Mouse (Mus musculus): ENCODE measurements at regions not wholly inside any gene's neighbourhood (a gene's known extent, or its start where the extent isn't known, plus 50 kb on each side); places are given as distances from the start of the nearest gene placed in this dataset.
A peak's percentile ranks its signal among the peaks of the same experiment; 100 is the strongest.

- Histone ChIP-seq H3K9ac (ENCODE audit: low read length) (no peak overlapping the region), H3K4me3 (ENCODE audit: low read length) (no peak overlapping the region), H3K4me1 (ENCODE audit: control insufficient read depth, insufficient read depth, low read length) (peaks cover 17% of the 10 kb centered on the region), H3K27me3 (ENCODE audit: control insufficient read depth, insufficient read depth, low read length) (no peaks in the 10 kb centered on the region), H3K4me2 (ENCODE audit: low read depth, low read length) (peak overlapping the region; percentile 47), H3K36me3 (ENCODE audit: control insufficient read depth, insufficient read depth) (no peaks in the 10 kb centered on the region), H3K9me3 (replicated peaks; ENCODE audit: control insufficient read depth, low read length) (no peaks in the 10 kb centered on the region; the same call in 1 of the 2 replicates), H3K27ac (ENCODE audit: low read length) (no peak overlapping the region)
- WGBS, result 32% methylated on average over 10 of the region's 10 CpGs
- ATAC-seq (replicated peaks; ENCODE audit: extremely low read depth, insufficient read depth, low FRiP score), result 0 out of 2 replicates have a peak, but pooled peaks have one; percentile 28
Observed at GRCm38 (mm10) chr8:23504704-23505103, 1093.5 kb downstream of the Mrps31 start.

GRCm38 (mm10) chr8:23505216-23505615, 1094.1 kb downstream of the Mrps31 start:
- no peak for ATAC-seq (replicated peaks; ENCODE audit: extremely low read depth, insufficient read depth, low FRiP score)
- Histone ChIP-seq H3K4me3 (ENCODE audit: low read length) (no peak overlapping the region), H3K36me3 (ENCODE audit: control insufficient read depth, insufficient read depth) (no peaks in the 10 kb centered on the region), H3K27ac (ENCODE audit: low read length) (no peak overlapping the region), H3K4me1 (ENCODE audit: control insufficient read depth, insufficient read depth, low read length) (peaks cover 17% of the 10 kb centered on the region), H3K9me3 (replicated peaks; ENCODE audit: control insufficient read depth, low read length) (no peaks in the 10 kb centered on the region; the same call in 1 of the 2 replicates), H3K9ac (ENCODE audit: low read length) (no peak overlapping the region), H3K4me2 (ENCODE audit: low read depth, low read length) (peak overlapping the region; percentile 47; the same call in 1 of the 2 replicates), H3K27me3 (ENCODE audit: control insufficient read depth, insufficient read depth, low read length) (no peaks in the 10 kb centered on the region)
- WGBS, result 64% methylated on average over 9 of the region's 9 CpGs

GRCm38 (mm10) chr8:23505966-23506365, 1094.8 kb downstream of the Mrps31 start:
- WGBS, result 88% methylated on average over 4 of the region's 4 CpGs
- no peak for ATAC-seq (replicated peaks; ENCODE audit: extremely low read depth, insufficient read depth, low FRiP score)
- peaks cover 20% of the 10 kb centered on the region for H3K4me1 ChIP-seq (ENCODE audit: control insufficient read depth, insufficient read depth, low read length)

GRCm38 (mm10) chr8:23507661-23508060, 1096.5 kb downstream of the Mrps31 start:
- Histone ChIP-seq H3K27me3 (ENCODE audit: control insufficient read depth, insufficient read depth, low read length) (no peaks in the 10 kb centered on the region), H3K4me3 (ENCODE audit: low read length) (no peak overlapping the region), H3K27ac (ENCODE audit: low read length) (peak overlapping the region; percentile 26), H3K9me3 (replicated peaks; ENCODE audit: control insufficient read depth, low read length) (no peaks in the 10 kb centered on the region; the same call in 1 of the 2 replicates), H3K4me1 (ENCODE audit: control insufficient read depth, insufficient read depth, low read length) (peaks cover 20% of the 10 kb centered on the region), H3K9ac (ENCODE audit: low read length) (no peak overlapping the region; the same call in 1 of the 2 replicates), H3K36me3 (ENCODE audit: control insufficient read depth, insufficient read depth) (no peaks in the 10 kb centered on the region), H3K4me2 (ENCODE audit: low read depth, low read length) (no peak overlapping the region)
- 19% methylated on average over 4 of the region's 4 CpGs for WGBS
- ATAC-seq (replicated peaks; ENCODE audit: extremely low read depth, insufficient read depth, low FRiP score), result no peak

More at GRCm38 (mm10) chr8:23505966-23506365, 1094.8 kb downstream of the Mrps31 start:
- no peak overlapping the region for H3K4me3 ChIP-seq (ENCODE audit: low read length)
- H3K4me2 ChIP-seq (ENCODE audit: low read depth, low read length), result no peak overlapping the region
- no peaks in the 10 kb centered on the region for H3K36me3 ChIP-seq (ENCODE audit: control insufficient read depth, insufficient read depth)
- no peak overlapping the region for H3K9ac ChIP-seq (ENCODE audit: low read length)
- H3K27ac ChIP-seq (ENCODE audit: low read length), result no peak overlapping the region
- H3K9me3 ChIP-seq (replicated peaks; ENCODE audit: control insufficient read depth, low read length), result no peaks in the 10 kb centered on the region; the same call in 1 of the 2 replicates
- H3K27me3 ChIP-seq (ENCODE audit: control insufficient read depth, insufficient read depth, low read length), result no peaks in the 10 kb centered on the region

DNA sequence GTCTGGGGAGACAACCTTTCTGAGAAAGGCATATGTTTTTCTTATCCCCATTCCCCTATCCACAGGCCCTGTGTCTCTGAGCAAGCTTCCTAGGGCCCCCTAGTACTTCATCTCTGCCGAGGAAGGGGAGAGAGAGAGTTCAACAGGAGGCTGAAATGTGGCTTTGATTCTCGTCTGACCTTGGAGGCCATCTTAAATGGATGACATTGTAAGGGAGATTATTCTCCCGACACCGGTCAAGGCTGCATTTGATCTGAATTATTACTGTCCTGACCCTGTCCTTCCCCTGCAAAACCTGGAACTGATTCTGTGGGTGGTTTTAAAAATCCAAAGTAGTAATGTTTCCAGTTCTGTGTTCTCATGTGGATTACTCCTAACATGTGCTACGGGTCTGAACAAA, 1098.9 kb downstream of the Mrps31 start:
- Histone ChIP-seq H3K4me3 (ENCODE audit: low read length) (no peak overlapping the region), H3K4me1 (ENCODE audit: control insufficient read depth, insufficient read depth, low read length) (peaks cover 18% of the 10 kb centered on the region), H3K36me3 (ENCODE audit: control insufficient read depth, insufficient read depth) (no peaks in the 10 kb centered on the region), H3K27me3 (ENCODE audit: control insufficient read depth, insufficient read depth, low read length) (no peaks in the 10 kb centered on the region), H3K27ac (ENCODE audit: low read length) (no peak overlapping the region), H3K9me3 (replicated peaks; ENCODE audit: control insufficient read depth, low read length) (no peaks in the 10 kb centered on the region), H3K4me2 (ENCODE audit: low read depth, low read length) (no peak overlapping the region), H3K9ac (ENCODE audit: low read length) (no peak overlapping the region)
- no peak for ATAC-seq (replicated peaks; ENCODE audit: extremely low read depth, insufficient read depth, low FRiP score)
- 68% methylated on average over 5 of the region's 5 CpGs for WGBS

- no peak overlapping the region for H3K4me2 ChIP-seq (ENCODE audit: low read depth, low read length)
- WGBS, result 39% methylated on average over 5 of the region's 5 CpGs
- no peak overlapping the region for H3K27ac ChIP-seq (ENCODE audit: low read length)
- no peak overlapping the region for H3K4me3 ChIP-seq (ENCODE audit: low read length)
- H3K9me3 ChIP-seq (replicated peaks; ENCODE audit: control insufficient read depth, low read length), result no peaks in the 10 kb centered on the region
- H3K9ac ChIP-seq (ENCODE audit: low read length), result no peak overlapping the region
- no peaks in the 10 kb centered on the region for H3K36me3 ChIP-seq (ENCODE audit: control insufficient read depth, insufficient read depth)
- no peaks in the 10 kb centered on the region for H3K27me3 ChIP-seq (ENCODE audit: control insufficient read depth, insufficient read depth, low read length)
- no peak for ATAC-seq (replicated peaks; ENCODE audit: extremely low read depth, insufficient read depth, low FRiP score)
- H3K4me1 ChIP-seq (ENCODE audit: control insufficient read depth, insufficient read depth, low read length), result peaks cover 14% of the 10 kb centered on the region
Observed at GRCm38 (mm10) chr8:23510561-23510960, 1099.4 kb downstream of the Mrps31 start.

DNA sequence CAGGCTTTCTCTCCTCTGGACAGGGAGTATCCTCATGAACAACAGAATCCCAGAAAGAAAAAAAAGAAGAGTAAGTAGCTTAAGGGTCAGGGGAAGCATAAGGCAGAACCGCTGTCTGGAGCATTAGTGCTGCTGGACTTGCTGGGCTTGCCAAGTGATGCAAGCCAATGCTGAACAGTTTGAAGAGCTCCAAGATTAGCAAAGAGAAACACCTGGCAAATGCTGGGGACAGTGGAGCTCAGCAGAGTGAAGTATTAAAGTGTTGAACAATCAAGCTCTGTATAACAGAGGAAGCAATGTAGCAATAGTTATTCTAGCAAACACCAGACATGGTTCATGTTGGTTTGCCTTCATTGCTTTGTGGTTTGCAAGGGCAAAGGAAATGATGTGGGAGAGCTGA, 1100.1 kb downstream of the Mrps31 start:
- H3K27ac ChIP-seq (ENCODE audit: low read length), result no peak overlapping the region
- peaks cover 14% of the 10 kb centered on the region for H3K4me1 ChIP-seq (ENCODE audit: control insufficient read depth, insufficient read depth, low read length)
- no peak for ATAC-seq (replicated peaks; ENCODE audit: extremely low read depth, insufficient read depth, low FRiP score)
- no peaks in the 10 kb centered on the region for H3K27me3 ChIP-seq (ENCODE audit: control insufficient read depth, insufficient read depth, low read length)
- WGBS, result 62% methylated on average over 1 of the region's 1 CpGs
- no peak overlapping the region for H3K9ac ChIP-seq (ENCODE audit: low read length)
- no peak overlapping the region for H3K4me3 ChIP-seq (ENCODE audit: low read length)
- H3K9me3 ChIP-seq (replicated peaks; ENCODE audit: control insufficient read depth, low read length), result no peaks in the 10 kb centered on the region
- no peak overlapping the region for H3K4me2 ChIP-seq (ENCODE audit: low read depth, low read length)
- H3K36me3 ChIP-seq (ENCODE audit: control insufficient read depth, insufficient read depth), result no peaks in the 10 kb centered on the region

DNA sequence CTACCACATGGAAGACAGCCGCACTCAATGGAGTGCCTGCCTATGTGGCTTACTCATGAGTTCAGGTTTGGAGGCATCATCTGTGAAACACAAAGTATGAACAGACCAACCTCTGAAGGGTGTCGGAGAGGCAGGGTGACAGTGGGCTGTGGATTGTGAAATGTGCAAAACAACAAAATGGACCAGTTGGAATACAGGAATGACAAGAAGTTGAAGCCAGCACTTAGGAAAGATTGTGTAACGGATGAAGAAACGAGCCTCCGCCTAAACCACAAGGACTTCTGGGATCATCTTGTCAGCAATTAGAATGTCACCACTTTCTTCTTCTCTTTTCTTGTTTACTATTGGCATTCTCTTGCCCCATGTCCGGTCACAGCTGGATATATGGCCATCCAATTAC, 1100.6 kb downstream of the Mrps31 start:
- Histone ChIP-seq H3K4me3 (ENCODE audit: low read length) (no peak overlapping the region), H3K36me3 (ENCODE audit: control insufficient read depth, insufficient read depth) (no peaks in the 10 kb centered on the region), H3K9me3 (replicated peaks; ENCODE audit: control insufficient read depth, low read length) (no peaks in the 10 kb centered on the region), H3K4me1 (ENCODE audit: control insufficient read depth, insufficient read depth, low read length) (peaks cover 14% of the 10 kb centered on the region), H3K9ac (ENCODE audit: low read length) (no peak overlapping the region), H3K27me3 (ENCODE audit: control insufficient read depth, insufficient read depth, low read length) (no peaks in the 10 kb centered on the region), H3K27ac (ENCODE audit: low read length) (no peak overlapping the region), H3K4me2 (ENCODE audit: low read depth, low read length) (no peak overlapping the region)
- WGBS, result 92% methylated on average over 6 of the region's 6 CpGs
- ATAC-seq (replicated peaks; ENCODE audit: extremely low read depth, insufficient read depth, low FRiP score), result no peak

GRCm38 (mm10) chr8:23516469-23516868, 1105.3 kb downstream of the Mrps31 start:
- no peaks in the 10 kb centered on the region for H3K27me3 ChIP-seq (ENCODE audit: control insufficient read depth, insufficient read depth, low read length)
- no peak for ATAC-seq (replicated peaks; ENCODE audit: extremely low read depth, insufficient read depth, low FRiP score)
- 56% methylated on average over 2 of the region's 2 CpGs for WGBS
- H3K4me3 ChIP-seq (ENCODE audit: low read length), result no peak overlapping the region
- no peak overlapping the region for H3K4me2 ChIP-seq (ENCODE audit: low read depth, low read length)
- no peaks in the 10 kb centered on the region for H3K9me3 ChIP-seq (replicated peaks; ENCODE audit: control insufficient read depth, low read length)
- H3K9ac ChIP-seq (ENCODE audit: low read length), result no peak overlapping the region
- H3K4me1 ChIP-seq (ENCODE audit: control insufficient read depth, insufficient read depth, low read length), result no peaks in the 10 kb centered on the region
- no peaks in the 10 kb centered on the region for H3K36me3 ChIP-seq (ENCODE audit: control insufficient read depth, insufficient read depth)
- no peak overlapping the region for H3K27ac ChIP-seq (ENCODE audit: low read length)
